33 mouse cellular contexts compared by ENCODE assay signal in genomic region chr5:113506779-113507178, GRCm38 (mm10). TPM values are rescaled to one million over a fixed set of nuclear protein-coding genes. Genes with fewer than 3 reads are reported as not detected.
DNase-seq lines count a peak whose midpoint lies in the region; ATAC-seq and TF ChIP-seq lines count a peak whose summit lies in the region.
"Had no signal": no experiment of that assay in that cellular context is flagged by ENCODE, and none has a peak within 500 bp of the region (broad histone marks: within the 10 kb centered on the region; RNA-seq: fewer than 3 reads in every experiment).

No protein-coding gene starts in this region.

- peak; percentile 8 to 27 for DNase-seq in cerebellum, adult 18-20 months
- no peak for DNase-seq in cerebellum, postnatal 14 days
- DNase-seq in 416B (ENCODE audit: low read depth), result peak; percentile 7
- DNase-seq in ES-CJ7 (ENCODE audit: low read depth, low spot score), result peak; percentile 87
- peak; percentile 89 for DNase-seq in ZHBTc4 (ENCODE audit: low read depth, low spot score)
- no peak for DNase-seq in frontal cortex, postnatal 36 days (ENCODE audit: low spot score in 2 of 2)
- DNase-seq in layer of hippocampus, adult 2 months (ENCODE audit: low spot score in 2 of 2), result no peak
- DNase-seq: adrenal gland, adult 2 months; adrenal gland, postnatal 14 days; B cell, adult 2 months; cerebellum, adult 11 months; cerebellum, adult 9-11 months; cerebellum, postnatal 36 days; embryo, embryonic 11 days; gastrocnemius, postnatal 10 days; gastrocnemius, postnatal 36 days; heart, adult 2 months; heart, postnatal 14 days; heart, postnatal 4 days; kidney, adult 11 months had no signal

- no peak overlapping the region for H3K9ac ChIP-seq in midbrain, embryonic 16.5 days (ENCODE audit: low read depth, low read length)
- H3K9ac ChIP-seq: embryonic facial prominence, embryonic 13.5 days; forebrain, embryonic 12.5 days; forebrain, embryonic 15.5 days; heart, embryonic 13.5 days; hindbrain, embryonic 13.5 days; intestine, embryonic 15.5 days had no signal

- no peaks in the 10 kb centered on the region for H3K27me3 ChIP-seq in midbrain, embryonic 16.5 days (ENCODE audit: control insufficient read depth, insufficient read depth, low read depth, low read length)
- H3K27me3 ChIP-seq: forebrain, embryonic 12.5 days; forebrain, embryonic 15.5 days; intestine, embryonic 15.5 days had no signal

- H3K4me2 ChIP-seq in midbrain, embryonic 16.5 days (ENCODE audit: low read length), result no peak overlapping the region
- H3K4me2 ChIP-seq: embryonic facial prominence, embryonic 13.5 days; forebrain, embryonic 12.5 days; forebrain, embryonic 15.5 days; heart, embryonic 13.5 days; hindbrain, embryonic 13.5 days; intestine, embryonic 15.5 days had no signal

- H3K4me1 ChIP-seq in midbrain, embryonic 16.5 days (ENCODE audit: control insufficient read depth, insufficient read depth, low read length), result peaks cover 29% of the 10 kb centered on the region

- H3K27ac ChIP-seq in midbrain, embryonic 16.5 days (ENCODE audit: low read length), result no peak overlapping the region
- no peak overlapping the region for H3K27ac ChIP-seq in layer of hippocampus, adult 2 months
- H3K27ac ChIP-seq: embryonic facial prominence, embryonic 13.5 days; forebrain, embryonic 12.5 days; forebrain, embryonic 15.5 days; heart, adult 2 months; heart, embryonic 10.5 days; heart, embryonic 13.5 days; hindbrain, embryonic 13.5 days; intestine, embryonic 15.5 days had no signal

- H3K4me3 ChIP-seq in midbrain, embryonic 16.5 days (ENCODE audit: low read depth, low read length), result no peak overlapping the region
- no peak overlapping the region for H3K4me3 ChIP-seq in layer of hippocampus, adult 2 months
- H3K4me3 ChIP-seq: embryonic facial prominence, embryonic 10.5 days; embryonic facial prominence, embryonic 13.5 days; erythroblast, embryonic 14.5 days; forebrain, embryonic 12.5 days; forebrain, embryonic 15.5 days; heart, adult 2 months; heart, embryonic 10.5 days; heart, embryonic 13.5 days; hindbrain, embryonic 13.5 days; intestine, embryonic 15.5 days had no signal

- H3K36me3 ChIP-seq in midbrain, embryonic 16.5 days (ENCODE audit: control insufficient read depth, insufficient read depth, low read length), result no peaks in the 10 kb centered on the region
- H3K36me3 ChIP-seq: embryonic facial prominence, embryonic 10.5 days; embryonic facial prominence, embryonic 13.5 days; forebrain, embryonic 12.5 days; forebrain, embryonic 15.5 days; heart, embryonic 10.5 days; heart, embryonic 13.5 days; hindbrain, embryonic 13.5 days; intestine, embryonic 15.5 days had no signal

- no peak for TF ChIP-seq CTCF in layer of hippocampus, adult 2 months (conservative IDR thresholded peaks at IDR 0.05)

- ATAC-seq in midbrain, embryonic 16.5 days, result no peak
- ATAC-seq: forebrain, embryonic 15.5 days; hindbrain, embryonic 16.5 days; intestine, embryonic 15.5 days had no signal

- 76% methylated on average over 5 of the region's 5 CpGs for WGBS in midbrain, embryonic 16.5 days

- no peaks in the 10 kb centered on the region for H3K9me3 ChIP-seq in midbrain, embryonic 16.5 days (replicated peaks; ENCODE audit: control insufficient read depth, low read length, poor library complexity, severe bottlenecking)
- H3K9me3 ChIP-seq: embryonic facial prominence, embryonic 10.5 days; embryonic facial prominence, embryonic 13.5 days; forebrain, embryonic 12.5 days; forebrain, embryonic 15.5 days; heart, embryonic 10.5 days; heart, embryonic 13.5 days; hindbrain, embryonic 13.5 days; intestine, embryonic 15.5 days had no signal

RNA-seq across cellular contexts. Expression of gene Wscd2, which starts 16.6 kb away (rescaled TPM):
- polyA plus RNA-seq in midbrain, embryonic 16.5 days (2015; fragmentation: Nextera tagmentation; extraction: Ambion mirVana), result 14.4 and 16.1 TPM in 2 replicates
- 10 to 100 TPM; 85.0 to 89.1 TPM for total RNA-seq in layer of hippocampus, adult 2 months (2021)
- total RNA-seq: granulocyte monocyte progenitor cell, adult 5-6 weeks; MEL had no signal
- polyA plus RNA-seq: erythroblast, embryonic 14.5 days had no signal

Comparison
In these comparisons a context has a peak if more than half of its experiments do, and no peak if none do; other contexts are left out.
1. DNase-seq: peak in cerebellum, adult 18-20 months (2 of 2), 416B (single experiment), ES-CJ7 (single experiment) and ZHBTc4 (single experiment); none in cerebellum, postnatal 14 days (0 of 2), frontal cortex, postnatal 36 days (0 of 2) and layer of hippocampus, adult 2 months (0 of 2).